Mouse (Mus musculus): ENCODE results near the gene Bcat1.

The Bcat1 gene

GRCm38 (mm10) chr6:145055277-145055858 is 20.6 kb downstream of the Bcat1 start:
- no peak for DNase-seq (ENCODE audit: low spot score)

GRCm38 (mm10) chr6:145052669-145053068 is 23.3 kb downstream of the Bcat1 start:
- DNase-seq (ENCODE audit: low spot score) = no peak

DNA sequence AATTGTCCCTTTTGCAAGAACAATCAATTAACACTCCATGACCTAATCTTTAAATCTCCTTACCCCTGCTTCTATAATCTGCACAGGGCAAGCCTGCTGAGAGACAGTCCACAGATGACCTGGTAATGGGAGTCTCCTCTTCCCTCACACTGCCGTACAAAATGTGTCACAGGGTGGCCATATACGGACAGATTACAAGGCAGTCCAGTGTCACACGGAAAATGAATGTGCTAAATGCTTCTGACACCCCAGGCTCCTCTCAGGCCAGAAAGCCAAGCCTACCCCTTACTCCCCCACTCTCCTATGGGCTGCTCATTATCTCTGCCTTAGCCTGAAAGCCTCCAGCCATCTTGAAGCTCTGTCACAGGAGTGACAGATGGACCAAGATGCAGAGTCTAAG is 25.1 kb downstream of the Bcat1 start:
- DNase-seq (ENCODE audit: low spot score) = no peak

DNA sequence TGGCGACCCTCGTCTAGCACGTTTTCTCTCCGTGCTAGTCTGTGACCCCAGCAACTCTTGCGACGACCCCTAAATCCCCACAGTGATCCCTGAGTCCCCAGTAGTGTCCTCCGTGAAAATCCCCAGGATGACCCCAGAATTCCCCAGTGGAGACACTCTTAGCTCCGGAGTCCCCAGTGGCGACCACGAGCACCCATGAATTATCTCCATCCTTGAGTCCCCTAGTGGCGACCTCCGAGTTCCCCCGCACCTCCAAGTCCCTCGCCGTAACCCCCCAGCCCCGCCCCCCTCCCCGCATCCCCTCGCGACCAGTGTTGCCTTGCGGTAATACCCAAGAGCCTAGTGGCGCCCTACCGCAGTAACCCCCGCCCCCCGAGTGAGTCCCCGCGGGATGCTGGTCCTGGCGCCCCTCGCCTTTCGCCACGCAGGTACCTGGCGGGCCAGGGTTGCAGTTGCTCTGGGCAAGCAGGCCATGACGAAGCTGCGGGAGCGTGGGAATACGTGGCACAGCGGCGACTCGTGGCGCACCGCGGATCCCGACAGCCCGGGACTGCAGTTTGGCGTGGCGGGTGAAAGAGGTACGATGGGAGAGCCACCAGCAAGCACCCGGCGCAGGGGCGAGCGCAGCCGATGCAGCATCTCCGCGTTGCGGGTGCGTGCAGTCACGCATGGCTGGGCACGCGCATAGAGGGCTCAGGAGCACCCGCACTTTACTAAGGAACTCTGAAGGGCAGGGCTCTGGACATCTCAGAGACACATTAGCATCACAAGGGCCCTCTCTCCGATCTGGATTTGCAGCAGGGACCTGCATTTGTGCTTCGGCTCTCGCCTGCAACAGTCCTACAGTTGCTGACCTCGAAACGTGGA is 27.6 kb downstream of the Bcat1 start:
- DNase-seq (ENCODE audit: low spot score) = no peak

GRCm38 (mm10) chr6:145047445-145047857 is 28.5 kb downstream of the Bcat1 start:
- DNase-seq (ENCODE audit: low spot score) = no peak

DNA sequence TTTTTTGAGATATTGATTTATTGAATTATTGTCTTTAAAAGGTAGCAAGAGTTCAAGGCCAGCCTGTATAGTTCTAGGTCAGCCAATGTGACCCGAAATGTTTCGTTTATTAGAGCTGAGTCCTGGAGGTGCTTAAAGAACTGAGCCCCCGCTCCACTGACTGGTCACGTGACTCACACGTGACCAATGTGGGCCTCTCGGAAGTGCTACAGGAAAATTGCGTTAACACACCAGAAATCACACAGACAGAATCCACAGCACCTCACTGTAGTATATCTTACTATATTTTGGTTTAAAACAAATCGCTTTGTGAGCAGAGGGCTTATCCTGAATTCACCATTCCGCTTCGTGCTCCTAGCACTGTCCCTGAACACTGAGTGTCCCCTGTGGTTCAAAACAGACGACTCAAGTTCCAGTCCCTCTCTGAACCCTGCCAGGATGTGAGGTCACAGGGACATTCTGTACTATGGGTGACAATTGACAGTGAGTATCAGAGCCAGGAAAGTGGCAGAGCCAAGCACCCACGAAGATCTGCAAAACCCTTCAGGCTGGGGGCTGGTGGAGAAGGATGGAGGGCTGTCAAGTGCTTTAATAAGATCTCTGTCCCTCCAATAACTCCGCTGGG is 29.6 kb downstream of the Bcat1 start:
- DNase-seq (ENCODE audit: low spot score) = no peak

DNA sequence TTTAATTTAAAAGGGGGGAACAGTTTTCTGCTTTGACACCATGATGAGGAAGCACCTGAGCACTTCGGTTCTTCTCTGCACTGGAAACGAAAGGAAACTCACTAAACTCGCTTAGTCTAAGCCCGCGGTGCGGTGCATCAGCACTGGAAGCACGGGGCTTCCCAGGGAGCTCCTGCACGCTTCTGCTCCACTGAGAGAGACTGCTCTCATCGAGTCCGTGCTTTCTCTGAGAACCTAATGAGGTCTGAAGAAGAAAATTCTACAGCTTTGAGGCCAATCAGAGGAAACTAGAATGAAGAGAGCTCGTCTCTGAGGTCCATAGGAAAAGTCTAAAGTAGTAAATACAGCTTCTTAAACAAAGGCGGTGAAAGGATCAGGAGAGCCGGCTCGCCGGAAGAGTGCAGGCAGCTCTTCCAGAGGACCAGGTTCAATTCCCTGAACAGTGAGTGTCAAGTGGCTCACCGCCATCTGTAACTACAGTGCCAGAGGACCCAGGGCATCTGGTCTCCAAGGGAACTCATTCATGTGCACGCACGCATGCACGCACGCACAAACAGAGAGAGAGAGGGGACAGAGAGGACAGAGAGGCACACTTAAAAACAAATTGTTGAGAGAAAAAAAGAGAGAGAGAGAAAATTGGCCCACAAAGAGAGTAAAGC is 30.9 kb downstream of the Bcat1 start:
- no peak for DNase-seq (ENCODE audit: low spot score)

GRCm38 (mm10) chr6:145040732-145041131 is 35.3 kb downstream of the Bcat1 start:
- no peak for DNase-seq (ENCODE audit: low spot score)

GRCm38 (mm10) chr6:145037626-145038025 is 38.4 kb downstream of the Bcat1 start:
- no peak for DNase-seq (ENCODE audit: low spot score)

- DNase-seq (ENCODE audit: low spot score) = no peak
These were observed 40.6 kb downstream of the Bcat1 start for GRCm38 (mm10) chr6:145035412-145035811.

DNA sequence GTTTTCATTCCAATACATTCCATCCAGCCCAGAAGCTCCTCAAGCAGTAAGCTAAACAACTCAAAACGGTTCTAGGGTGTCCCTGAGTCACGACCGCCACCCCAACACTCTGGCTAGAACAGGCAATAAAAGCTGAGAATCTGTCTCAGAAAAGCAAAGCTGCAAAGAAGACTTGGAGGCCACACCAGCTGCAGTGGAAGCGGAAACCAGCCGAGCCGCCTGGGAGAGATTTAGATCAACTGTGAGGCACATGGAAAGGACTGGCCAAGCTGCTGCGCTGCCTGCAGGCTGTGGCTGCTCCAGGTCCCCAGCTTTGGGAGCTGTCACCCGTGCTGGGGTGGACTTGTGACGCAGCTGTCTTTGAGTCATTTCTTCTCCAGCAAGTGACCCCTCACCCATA is 45.4 kb downstream of the Bcat1 start:
- DNase-seq (ENCODE audit: low spot score) = no peak

GRCm38 (mm10) chr6:145023990-145024389 is 52.0 kb downstream of the Bcat1 start:
- no peak for DNase-seq (ENCODE audit: low spot score)

DNA sequence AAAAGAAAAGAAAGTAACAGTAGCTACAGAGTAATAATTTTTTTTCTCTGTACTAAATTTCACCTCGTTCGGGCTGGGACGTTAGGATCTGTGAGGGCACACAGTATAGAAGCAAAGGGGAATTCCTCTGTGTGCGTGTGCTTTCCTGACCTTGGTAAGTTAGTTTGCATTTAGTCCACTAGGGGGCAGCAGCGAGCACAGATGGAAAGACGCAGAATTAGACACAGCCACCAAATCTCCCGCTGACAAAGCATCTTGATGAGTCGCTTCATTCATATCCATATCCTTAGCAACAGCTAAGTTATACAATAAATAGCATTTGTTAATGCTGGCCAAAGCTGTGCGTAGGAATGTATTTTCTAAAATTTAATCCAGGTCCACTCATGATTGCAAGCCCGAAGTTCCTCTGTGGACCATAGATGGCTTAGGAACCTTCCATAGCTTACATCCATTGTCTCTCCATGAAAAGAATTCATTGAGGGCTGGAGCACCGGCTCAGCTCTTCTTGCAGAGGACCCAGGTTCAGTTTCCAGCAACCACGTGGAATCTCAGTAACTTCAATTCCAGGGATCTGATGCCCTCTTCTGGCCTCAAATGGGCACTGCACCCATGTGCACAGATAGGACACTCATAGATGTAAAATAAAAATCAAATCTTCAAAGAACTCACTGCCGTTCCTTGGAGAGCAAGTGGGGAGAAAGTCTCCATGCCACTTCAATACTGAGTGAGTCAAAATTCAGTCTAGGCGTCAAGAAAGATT is 52.8 kb downstream of the Bcat1 start:
- peak; percentile 40 for DNase-seq (ENCODE audit: low spot score)

GRCm38 (mm10) chr6:145022349-145022748 is 53.6 kb downstream of the Bcat1 start:
- no peak for DNase-seq (ENCODE audit: low spot score)

DNA sequence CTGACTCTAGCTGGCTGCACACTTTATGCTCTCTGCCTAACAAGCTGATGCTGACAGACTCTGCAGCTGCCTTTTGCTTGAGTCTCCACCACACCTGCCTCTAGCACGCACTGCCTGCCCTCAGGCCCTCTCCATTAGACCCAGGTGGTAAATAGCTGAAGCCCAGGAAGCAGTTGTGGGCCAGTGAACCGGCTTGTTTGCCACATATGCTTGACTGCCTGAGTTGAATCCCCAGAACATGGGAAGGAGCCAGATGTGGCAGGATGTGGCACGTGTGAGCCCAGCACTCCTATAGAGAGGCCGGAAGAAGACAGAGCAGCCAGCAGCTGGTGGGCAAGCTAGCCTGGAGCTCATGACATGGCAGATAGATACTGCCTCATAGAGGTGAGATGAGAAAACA is 55.4 kb downstream of the Bcat1 start:
- DNase-seq (ENCODE audit: low spot score) = no peak

GRCm38 (mm10) chr6:145018295-145018694 is 57.7 kb downstream of the Bcat1 start:
- no peak for DNase-seq (ENCODE audit: low spot score)

- no peak for DNase-seq (ENCODE audit: low spot score)
These were observed 58.5 kb downstream of the Bcat1 start for GRCm38 (mm10) chr6:145017508-145017907.

DNA sequence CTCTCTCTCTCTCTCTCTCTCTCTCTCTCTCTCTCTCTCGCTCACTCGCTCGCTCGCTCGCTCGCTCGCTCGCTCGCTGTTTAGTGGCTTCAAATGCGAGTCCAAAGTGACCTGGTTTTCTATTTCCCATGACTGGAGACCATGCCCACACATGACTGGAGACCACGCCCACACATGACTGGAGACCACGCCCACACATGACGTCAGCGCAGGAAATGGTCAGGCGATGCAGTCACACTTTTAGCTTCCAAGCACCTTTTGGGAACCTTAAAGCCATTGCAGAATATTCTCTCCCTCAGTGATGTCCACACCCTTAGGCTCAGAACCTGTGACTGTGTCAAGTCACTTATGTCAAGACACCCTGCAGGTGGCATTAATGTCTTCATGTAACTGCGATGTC is 59.3 kb downstream of the Bcat1 start:
- no peak for DNase-seq (ENCODE audit: low spot score)

GRCm38 (mm10) chr6:145014944-145015343 is 61.0 kb downstream of the Bcat1 start:
- no peak for DNase-seq (ENCODE audit: low spot score)

DNA sequence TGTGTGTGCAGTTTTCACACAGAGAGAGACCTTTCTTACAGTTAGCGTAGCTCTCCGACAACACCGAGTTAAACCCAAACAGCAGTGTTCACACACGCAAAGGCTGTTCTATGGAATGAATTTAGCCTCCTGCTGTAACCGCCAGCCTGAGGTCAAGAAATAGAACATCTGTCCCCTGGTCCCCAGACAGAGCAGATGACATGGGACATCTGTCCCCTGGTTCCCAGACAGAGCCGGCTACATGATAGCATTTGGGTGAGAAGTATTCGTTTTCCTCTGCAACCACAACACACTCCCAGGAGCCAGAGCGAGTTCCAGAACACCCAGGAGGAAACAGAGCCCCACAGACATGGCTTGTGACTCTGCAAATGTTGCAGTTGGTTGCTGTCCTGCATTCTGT is 63.3 kb downstream of the Bcat1 start:
- DNase-seq (ENCODE audit: low spot score) = no peak

GRCm38 (mm10) chr6:145011141-145011540 is 64.8 kb downstream of the Bcat1 start:
- no peak for DNase-seq (ENCODE audit: low spot score)

Measured in T-cell, adult 2 months (primary cell).